Mouse (Mus musculus): ENCODE measurements around the gene Gak. TPM values are rescaled to one million over a fixed set of nuclear protein-coding genes. Genes with fewer than 3 reads are reported as not detected.

The Gak gene
- total and polyA plus RNA-seq, 3 experiments = 86.4 to 87.2 (median 87.1) TPM

DNA sequence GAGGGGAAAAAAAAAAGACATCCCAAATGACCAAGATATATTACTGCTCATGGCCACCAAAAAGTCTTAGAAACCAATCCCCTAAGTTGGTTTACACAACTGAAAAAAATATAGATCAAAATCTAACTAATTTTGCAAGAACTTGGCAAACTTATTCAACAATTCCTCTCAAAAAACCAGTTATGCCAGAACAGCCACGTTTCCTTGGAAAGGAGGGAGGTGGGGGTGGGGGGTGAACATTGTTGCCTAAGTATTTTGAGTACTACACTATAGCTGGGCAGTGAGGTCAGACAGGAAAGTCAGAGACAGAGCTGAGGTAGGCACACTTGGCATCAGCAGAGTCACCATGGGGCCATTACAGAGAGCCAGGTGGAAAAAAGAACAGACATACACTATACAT is 29.6 kb downstream of the Gak start:
- no peak for DNase-seq

DNA sequence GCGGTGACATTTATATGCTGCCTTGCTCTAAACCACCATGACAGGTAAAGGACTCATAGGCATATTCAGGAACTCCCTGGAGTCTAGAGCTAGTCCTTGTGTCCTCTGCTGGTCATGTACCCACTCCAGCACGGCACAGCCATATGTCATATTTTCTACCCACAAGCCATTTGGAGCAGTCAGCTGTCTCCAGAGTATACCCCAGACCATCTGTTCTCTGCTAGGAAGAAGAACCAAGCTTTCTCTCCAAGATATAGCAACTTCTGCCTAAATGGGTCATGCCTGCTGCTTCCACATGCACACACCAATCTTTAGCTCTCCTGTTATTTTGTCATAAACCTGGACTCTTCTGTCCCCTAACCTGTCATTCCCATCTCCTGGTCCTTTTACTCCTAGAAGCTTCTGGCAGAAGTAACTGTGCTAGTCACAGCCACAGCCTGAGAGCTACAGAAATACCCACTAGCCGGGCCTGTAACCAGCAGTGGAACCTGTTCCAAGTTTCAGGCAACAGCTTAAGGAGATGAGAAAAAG is 48.1 kb downstream of the Gak start:
- DNase-seq = no peak

DNA sequence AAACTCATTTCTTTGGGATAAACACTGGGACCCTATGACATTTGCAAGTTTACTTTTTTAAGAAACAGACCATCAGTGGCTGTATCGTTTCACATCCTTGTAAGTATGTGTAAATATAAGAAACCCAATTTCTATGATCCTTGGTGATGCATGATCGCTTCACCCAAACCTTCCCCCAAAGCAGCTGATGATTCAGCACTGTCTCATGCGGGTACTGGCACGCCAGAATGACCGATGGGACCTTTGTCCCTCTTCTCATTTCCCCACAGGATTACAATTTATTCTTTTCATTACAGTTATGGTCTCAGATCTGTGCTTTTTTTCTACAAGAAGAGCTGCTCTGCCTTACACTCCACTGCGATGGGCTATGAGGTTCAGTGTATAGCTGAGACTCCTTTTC is 56.5 kb downstream of the Gak start:
- peak; percentile 70 for DNase-seq

DNA sequence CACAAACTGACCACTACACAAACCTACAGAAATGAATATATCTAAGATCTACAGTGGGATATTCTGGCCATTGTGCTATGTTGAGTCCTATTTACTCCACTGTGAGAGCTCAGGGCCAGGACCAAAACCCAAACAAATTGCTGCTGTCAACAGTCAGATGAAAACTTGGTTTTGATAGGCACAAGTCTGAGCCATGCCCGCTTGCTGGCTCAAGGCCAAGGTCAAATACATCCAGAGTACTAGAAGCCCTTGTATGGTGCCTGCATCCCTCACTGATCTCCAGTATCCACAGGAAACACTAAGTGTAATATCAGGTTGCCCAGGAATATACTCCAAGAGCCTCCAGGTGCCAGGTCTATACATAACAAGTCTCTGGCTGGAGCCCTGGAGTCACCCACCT is 58.6 kb downstream of the Gak start:
- peak; percentile 78 for DNase-seq

DNA sequence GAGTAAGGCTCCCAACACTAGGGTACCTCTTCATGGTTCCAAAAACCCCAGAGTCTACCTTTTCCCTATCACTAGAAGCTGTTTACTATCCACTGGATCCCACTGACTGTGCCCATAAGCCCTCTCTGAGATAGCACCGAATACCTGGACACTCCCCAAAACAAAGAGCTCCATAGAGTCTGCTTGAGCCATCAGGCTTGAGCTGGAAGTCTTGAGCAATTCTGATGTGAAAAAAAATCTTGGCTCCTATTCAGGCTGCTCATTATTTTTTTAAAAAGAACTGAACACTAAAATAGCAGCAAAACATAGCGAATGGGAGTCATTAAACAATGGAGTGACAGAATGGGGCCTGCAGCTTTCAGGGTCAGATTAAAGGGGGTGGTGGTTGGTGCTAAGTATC is 62.5 kb downstream of the Gak start:
- peak; percentile 26 for DNase-seq

DNA sequence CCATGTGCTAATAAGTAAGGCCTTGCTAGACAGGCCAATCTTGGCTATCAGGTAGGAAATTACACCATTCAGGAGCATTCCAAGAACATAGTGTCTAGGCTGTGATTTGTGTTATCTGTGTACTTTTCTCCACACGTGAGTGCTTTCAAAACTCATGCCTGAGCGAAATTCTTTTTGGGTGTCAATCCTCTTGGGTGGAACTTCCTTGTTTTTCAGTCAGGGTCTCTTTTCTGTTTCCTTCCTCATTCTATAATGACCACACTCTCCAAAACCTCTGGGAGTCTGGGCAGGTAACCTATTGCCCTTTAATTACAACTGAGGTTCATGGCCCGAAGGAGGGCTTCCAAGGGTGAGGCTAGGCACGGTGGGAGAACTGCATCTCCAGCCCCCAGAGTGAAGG is 63.0 kb downstream of the Gak start:
- DNase-seq = no peak

DNA sequence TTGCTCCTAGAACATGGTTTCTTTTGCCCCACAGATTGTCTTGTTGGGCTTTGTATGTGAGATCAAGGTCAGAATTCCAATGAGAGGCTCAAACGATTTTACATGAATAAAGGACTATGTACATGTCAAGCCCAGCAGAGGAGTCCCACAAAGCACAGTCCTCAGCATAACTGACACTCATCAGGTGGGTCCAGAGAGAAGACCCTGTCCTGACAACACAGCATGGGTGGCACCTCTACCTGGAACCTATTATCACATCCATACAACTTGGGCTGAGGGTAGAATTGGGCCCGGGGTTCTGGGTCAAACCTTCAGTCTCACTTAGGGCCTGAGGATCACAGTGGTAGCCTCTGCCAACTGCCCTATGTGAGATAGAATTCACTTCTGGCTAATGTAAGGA is 64.2 kb downstream of the Gak start:
- no peak for DNase-seq

DNA sequence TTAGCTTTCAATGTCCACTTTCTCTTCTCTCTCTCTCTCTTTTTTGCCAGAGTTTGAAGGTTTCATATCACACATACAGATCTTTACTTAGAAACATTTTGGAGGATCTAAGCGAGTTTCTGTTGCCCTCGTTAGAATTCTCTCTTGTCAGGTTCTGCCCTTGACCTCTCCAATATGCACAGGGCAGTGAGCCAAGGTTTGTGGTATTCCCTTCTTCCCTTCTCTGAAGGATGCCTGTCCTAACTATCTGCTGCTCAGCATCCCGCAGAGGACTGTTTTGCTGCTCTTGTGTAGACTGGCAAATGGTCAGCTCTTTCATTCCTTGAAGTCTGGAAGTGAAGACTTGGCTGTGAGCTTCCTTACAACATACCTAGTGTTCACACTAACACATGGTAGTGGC is 65.2 kb downstream of the Gak start:
- DNase-seq = peak; percentile 41

DNA sequence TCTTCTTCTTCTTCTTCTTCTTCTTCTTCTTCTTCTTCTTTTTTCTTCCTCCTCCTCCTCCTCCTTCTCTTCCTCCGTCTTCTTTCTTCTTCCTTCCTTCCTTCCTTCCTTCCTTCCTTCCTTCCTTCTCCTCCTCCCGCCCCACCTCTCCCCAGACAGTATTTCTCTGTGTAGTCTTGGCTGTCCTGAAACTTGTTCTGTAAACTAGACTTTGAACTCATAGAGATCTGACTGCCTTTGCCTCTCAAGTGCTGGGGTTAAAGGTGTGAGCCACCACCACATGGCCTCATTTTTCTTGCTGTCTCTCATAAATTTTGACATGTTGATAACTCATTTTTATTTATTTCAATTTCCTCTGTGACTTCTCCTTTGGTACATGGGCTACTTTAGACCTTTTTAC is 67.1 kb downstream of the Gak start:
- no peak for DNase-seq

DNA sequence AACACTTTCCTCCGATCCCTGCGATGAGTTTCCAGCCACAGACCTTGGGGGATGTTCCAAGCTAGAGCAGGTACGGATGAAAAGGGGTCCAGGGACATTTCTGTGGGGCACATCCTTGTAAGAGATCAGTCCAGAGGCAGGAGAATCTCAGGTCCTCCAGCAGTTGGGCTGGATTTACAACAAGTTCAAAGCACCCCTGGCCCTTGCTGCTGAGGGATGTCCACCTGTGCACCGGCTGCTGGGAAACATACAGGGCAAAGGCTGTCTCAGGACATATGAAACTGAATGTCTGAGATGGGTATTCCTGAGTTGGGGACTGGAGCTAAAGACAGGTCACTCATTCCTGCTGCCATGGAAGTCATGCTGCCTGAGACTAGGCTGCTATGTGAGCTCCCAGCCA is 72.6 kb downstream of the Gak start:
- DNase-seq = no peak

DNA sequence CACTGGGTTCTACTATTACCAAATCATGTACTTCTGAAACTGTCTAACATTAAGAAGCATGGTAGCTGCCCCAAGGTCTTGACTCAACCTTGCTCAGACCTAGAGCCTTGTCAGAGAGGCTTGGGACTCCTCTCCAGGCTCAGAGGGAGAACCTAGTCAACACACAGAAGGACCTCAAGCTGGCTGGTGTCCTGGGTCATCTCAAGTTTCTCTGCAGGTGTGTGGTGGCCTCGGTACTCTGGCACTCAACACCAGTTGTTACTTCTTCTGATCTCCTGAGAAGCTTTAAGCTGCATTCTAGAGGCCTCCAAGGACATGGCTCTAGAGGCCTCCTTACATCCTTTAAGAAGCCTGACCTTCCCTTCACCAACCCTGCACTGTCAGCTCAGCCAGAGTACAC is 75.5 kb downstream of the Gak start:
- DNase-seq = no peak

DNA sequence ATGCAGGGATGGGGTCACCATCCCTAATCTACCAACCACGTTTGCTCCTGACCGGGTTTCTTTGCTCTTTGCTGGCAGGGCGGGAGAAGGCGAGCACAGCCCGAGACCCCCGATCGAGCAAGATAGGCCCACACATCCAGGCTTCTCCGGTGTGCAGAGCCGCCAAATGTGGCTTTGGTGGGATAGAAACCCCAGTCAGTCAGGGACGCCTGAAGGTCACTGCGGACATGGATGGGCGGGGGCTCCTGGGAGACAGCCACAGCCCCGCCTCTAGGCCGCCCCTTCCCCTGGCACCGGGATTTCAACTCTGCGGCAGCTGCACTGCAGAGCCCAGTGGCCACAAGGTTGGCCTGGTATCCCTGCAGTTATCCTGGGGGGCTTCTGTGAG is 79.4 kb downstream of the Gak start:
- DNase-seq = no peak

DNA sequence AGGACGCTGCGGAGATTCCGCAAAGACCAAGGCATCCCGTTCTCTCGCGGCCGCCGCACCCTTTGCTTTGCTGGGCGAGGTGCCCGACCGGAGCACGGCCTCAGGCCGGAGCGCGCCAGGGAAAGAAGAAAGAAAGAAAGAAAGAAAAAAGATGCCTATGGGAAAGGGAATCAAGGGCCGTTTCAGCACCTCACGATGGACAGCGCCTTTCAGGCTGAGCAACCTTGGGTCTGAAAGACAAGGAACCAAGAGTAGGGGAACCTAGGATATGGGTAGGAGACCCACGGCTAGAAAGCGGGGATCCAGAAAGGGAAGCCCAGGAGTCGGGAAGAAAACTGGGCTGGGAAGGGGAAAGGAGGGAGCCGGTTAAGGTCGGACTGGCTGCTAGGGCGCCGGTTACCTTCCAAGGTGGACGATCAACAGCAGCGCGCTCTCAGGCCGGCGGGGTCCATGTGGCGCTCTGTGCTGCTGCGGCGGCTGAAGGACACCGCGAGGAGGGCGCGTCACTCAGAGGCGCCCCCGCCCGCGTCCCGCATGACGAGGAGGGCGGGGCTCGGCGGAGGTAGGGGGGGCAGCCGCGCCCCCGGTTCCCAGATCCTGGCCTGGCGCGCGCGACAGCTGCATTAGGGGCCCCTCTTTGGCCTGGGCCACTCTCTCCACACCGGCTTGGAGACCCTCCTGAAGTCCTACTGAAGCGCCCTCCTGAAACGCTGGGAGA is 79.9 kb downstream of the Gak start, which contains the start of gene Cplx1:
Gene Cplx1, minus strand, starts transcription at position 536 of the 718 bp plus-strand sequence.
- peak; percentile 80 for DNase-seq

DNA sequence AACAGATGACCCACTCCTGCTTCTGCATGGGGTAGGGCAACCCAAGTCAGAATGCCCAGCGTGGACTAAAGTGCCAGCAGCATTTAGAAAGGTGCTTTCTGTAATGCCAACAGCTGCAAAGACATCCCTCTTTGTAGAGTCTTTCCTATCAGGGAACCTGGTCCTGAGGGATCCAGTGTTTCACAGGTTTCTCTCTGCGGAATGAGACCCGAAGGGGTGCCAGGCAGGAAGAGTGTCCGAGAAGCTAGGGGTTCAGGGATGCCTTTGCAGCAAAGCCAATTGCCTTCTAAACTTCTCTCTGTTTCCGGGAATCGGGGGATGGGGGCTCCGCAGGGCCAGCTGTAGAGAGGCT is 80.4 kb downstream of the Gak start:
- no peak for DNase-seq

DNA sequence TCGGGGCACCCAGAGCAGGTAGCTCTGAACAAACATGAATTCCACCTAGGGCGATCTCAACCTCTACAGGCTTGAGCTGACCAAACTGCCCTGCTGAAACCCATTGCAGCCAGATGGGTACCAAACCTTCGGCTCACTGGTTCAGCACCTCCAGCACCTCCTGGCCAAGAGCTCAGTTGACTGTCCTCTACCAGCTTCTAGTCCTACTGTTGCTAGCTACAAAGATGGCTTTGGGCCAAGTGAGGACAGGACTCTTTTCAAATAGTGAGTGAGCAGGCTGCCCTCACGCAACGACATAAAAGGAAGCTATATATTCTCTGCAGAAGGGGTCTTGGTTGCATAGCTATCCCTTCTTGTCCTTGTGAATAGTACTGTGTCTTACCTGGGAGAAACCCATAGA is 81.9 kb downstream of the Gak start:
- no peak for DNase-seq

DNA sequence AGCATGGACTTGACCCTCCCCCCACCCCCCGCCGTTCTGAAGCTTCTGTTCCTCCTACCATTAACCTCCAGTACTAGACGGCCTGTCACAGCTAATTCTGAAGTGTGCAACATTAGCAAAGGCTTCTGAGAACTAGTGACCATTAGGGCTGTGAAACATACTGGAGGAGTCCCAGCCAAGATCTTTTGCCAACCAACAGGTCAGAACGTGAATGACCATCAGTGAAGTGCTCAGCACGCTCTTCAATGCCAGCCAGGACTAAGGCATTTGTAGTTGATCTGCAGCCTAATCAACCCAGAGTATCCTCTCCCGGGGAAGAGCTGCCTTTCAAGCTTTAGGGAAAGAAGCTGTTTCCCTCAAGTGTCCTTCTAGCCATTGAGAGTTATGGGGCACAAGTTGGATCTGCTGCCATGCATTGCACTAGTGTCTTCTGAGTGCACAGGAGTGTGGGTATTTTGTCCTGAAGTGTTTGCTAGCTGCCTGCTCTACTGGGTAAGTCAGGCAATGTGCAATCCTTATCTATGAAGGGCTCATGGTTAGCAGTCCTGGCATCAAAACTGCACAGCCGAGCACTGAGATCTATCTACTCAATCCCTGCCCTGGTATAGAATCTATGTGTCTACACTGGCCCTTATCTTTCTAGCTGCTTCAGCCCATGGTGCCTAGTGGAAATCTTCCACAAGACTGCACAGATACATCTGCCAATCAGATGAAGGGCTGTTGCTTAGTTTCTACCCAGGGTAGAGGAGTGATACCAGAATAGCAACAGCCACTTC is 85.9 kb downstream of the Gak start:
- DNase-seq = no peak

DNA sequence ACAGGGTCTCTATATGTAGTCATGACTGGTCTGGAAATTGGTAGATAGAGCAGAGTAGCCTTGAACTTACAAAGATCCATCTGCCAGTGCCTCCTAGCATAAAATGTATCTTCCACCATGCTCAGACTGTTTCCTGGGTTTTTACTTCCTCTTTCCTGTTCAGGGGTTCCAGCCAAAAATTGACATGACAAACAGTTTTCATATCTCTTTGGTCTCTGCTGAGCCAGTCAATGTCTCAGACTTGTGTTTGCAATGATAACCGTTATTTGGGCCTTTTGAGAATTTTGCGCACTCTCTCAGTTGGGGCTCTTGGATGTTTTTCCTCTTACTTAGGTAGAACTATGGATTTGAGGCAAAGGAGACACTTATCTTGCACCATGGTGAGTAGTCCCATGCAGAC is 95.4 kb downstream of the Gak start:
- DNase-seq = no peak

DNA sequence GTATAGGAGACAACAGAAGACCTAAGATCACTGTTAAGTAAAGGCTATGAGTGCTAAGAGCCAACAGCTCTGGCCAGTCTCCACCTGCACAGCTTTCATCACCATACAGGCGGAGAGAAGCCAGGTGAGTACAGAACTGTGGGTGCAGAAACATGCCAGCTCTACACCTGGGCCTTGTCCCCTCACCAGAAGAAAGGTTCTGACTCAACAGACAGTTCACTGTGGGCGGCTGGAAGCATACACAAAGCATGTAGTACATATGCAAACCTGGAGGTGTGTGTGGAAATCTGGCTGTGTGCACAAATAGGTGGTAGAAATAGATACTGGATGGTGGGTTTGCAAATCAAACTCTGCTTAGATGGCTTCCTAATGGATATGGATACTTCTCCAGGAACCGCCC is 107.0 kb downstream of the Gak start:
- no peak for DNase-seq

DNA sequence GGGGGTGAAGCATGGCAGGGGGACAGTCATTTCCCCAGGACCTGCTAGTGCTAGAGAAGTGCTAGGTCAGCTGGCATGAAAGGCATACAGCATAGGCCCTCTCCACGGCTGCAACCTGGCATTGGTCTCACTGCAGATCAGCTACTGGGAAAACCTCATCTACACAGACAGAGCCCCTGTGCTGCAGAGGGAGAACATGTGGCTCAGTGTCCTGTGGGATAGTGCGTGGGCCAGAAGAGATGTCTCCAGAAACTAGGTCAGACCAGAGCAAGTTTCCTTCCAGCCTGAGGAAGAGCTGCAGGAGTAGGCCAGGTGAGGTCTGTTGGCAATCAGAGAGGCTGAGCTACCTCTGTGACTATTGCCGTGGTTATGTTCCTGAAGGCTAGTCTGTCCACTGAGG is 107.7 kb downstream of the Gak start:
- DNase-seq = no peak

DNA sequence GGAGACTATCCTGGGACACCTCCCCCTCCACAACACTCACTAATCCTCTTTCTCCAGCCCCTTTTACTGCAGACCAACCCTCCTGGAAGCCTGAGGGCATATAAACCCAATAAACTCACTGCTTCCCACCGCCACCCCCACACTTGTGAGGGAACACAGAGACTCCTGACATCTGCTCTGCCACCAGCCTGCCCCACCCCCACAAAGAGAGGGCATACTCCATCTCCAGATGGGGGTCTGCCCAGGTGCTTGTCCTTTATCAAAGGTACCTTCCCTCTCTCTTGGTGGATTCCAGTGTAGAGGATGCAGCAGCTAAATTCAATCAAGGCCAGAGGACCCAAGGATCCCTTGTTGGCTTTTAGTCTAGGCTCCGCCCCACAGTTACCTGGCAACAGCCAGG is 108.5 kb downstream of the Gak start:
- DNase-seq = no peak

DNA sequence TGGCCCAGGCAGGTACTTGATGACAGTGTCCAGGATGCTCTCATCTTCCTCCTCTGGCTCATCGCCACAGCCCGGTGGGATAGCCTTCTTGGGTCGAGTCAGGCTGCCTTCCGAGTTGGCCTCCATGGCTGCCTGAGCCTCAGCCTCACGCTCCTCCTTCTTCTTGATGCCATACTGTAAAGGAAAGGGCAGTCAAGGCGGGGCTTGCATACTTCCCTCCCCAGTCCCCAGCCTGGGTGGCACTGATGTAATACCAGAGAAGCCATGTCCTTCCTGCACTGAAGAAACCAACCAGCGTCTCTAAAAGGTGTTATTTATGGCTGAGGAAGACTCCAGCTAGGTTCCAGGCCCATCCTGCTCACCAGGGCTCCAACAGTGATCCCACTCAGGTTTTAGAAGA is 109.4 kb downstream of the Gak start:
- no peak for DNase-seq

All from adrenal gland, adult 2 months (tissue).